Mouse (Mus musculus) CH12.LX (cell line): ENCODE measurements around the gene Ube2i. TPM values are rescaled to one million over a fixed set of nuclear protein-coding genes. Genes with fewer than 3 reads are reported as not detected.

Experiments used
- DNase-seq: peaks from one replicate; pipeline ENCODE4 v3.0.0-alpha.2; 2013; ENCODE audit errors: extremely low read depth
- H3K27ac ChIP-seq: 2 replicates; pipeline ENCODE4 v1.5.1; 2012; ENCODE audit warnings: low read depth, mild to moderate bottlenecking, control low read depth, moderate library complexity; ENCODE audit not compliant: insufficient read depth
- H3K27me3 ChIP-seq: replicated peaks from 2 replicates; pipeline ENCODE3; 2012; ENCODE audit warnings: inconsistent platforms
- H3K36me3 ChIP-seq, 2 experiments: replicated peaks in 1 of 2; 2 replicates each; pipeline versions ENCODE3 to v1.6.1; 2012; ENCODE audit warnings: inconsistent platforms in 1 of 2, low read length in 1 of 2, mild to moderate bottlenecking in 1 of 2, mixed read lengths in 1 of 2, moderate library complexity in 1 of 2; ENCODE audit not compliant: control insufficient read depth in 1 of 2, insufficient read depth in 1 of 2
- H3K4me1 ChIP-seq, 2 experiments: 2 replicates each; pipeline ENCODE4 v1.6.1; 2012; ENCODE audit warnings: inconsistent platforms in 1 of 2, moderate library complexity in 1 of 2; ENCODE audit not compliant: insufficient read depth in 2 of 2, control insufficient read depth in 1 of 2
- H3K4me2 ChIP-seq: 2 replicates; pipeline ENCODE4 v1.6.1; 2012; ENCODE audit warnings: low read depth, mild to moderate bottlenecking, control low read depth; ENCODE audit not compliant: poor library complexity, insufficient read depth, severe bottlenecking
- H3K4me3 ChIP-seq, 3 experiments: fragments of 150-350 bp in 1 of 3; sonication (generic) in 1 of 3; replicated peaks in 1 of 3; 2 replicates each; pipeline versions ENCODE3 to v1.5.1; 2011 to 2012; ENCODE audit warnings: low read depth in 2 of 3, low read length in 2 of 3, mild to moderate bottlenecking in 2 of 3, moderate library complexity in 2 of 3, control low read depth in 1 of 3, improper control_type of control experiment in 1 of 3, inconsistent platforms in 1 of 3, mixed read lengths in 1 of 3; ENCODE audit not compliant: poor library complexity in 1 of 3
- H3K79me2 ChIP-seq: replicated peaks from 2 replicates; pipeline ENCODE4 v1.6.1; 2012; ENCODE audit warnings: mild to moderate bottlenecking, moderate library complexity; ENCODE audit not compliant: control insufficient read depth, poor library complexity, insufficient read depth, severe bottlenecking; ENCODE audit errors: extremely low read depth
- H3K9ac ChIP-seq: 2 replicates; pipeline ENCODE4 v1.6.1; 2012; ENCODE audit warnings: low read depth, mild to moderate bottlenecking, control low read depth, moderate library complexity; ENCODE audit not compliant: insufficient read depth
- H3K9me3 ChIP-seq: replicated peaks from 2 replicates; pipeline ENCODE3; 2012; ENCODE audit warnings: low read length, inconsistent platforms, mixed read lengths
- BHLHE40 ChIP-seq: IDR thresholded peaks from 2 replicates; pipeline ENCODE4 v1.6.1; 2011; ENCODE audit warnings: mild to moderate bottlenecking, low read depth, low read length, improper control_type of control experiment
- CTCF ChIP-seq, 2 experiments: IDR thresholded peaks in 1 of 2; conservative IDR thresholded peaks in 1 of 2; 2 replicates each; pipeline ENCODE4 v1.5.1; 2011 to 2012; ENCODE audit warnings: low read depth in 2 of 2, low read length in 2 of 2, improper control_type of control experiment in 1 of 2, inconsistent platforms in 1 of 2, mild to moderate bottlenecking in 1 of 2, moderate library complexity in 1 of 2
- E2F4 ChIP-seq: IDR thresholded peaks from 2 replicates; pipeline ENCODE4 v1.6.1; 2011; ENCODE audit warnings: low read depth, low read length, improper control_type of control experiment; ENCODE audit not compliant: insufficient replicate concordance
- ELF1 ChIP-seq: IDR thresholded peaks from 2 replicates; pipeline ENCODE4 v1.6.1; 2014; ENCODE audit warnings: low read depth, mild to moderate bottlenecking, inconsistent platforms, low read length, improper control_type of control experiment
- EP300 ChIP-seq: IDR thresholded peaks from 2 replicates; pipeline ENCODE4 v1.6.1; 2011; ENCODE audit warnings: low read length, improper control_type of control experiment
- ETS1 ChIP-seq: conservative IDR thresholded peaks from 2 replicates; pipeline ENCODE4 v1.6.1; 2012; ENCODE audit warnings: low read depth, mild to moderate bottlenecking, inconsistent platforms, low read length, improper control_type of control experiment, moderate library complexity
- IRF4 ChIP-seq: IDR thresholded peaks from 2 replicates; pipeline ENCODE4 v1.6.1; 2014; ENCODE audit warnings: low read depth, mild to moderate bottlenecking, inconsistent platforms, low read length, improper control_type of control experiment
- JUN ChIP-seq: IDR thresholded peaks from 2 replicates; pipeline ENCODE4 v1.6.1; 2011; ENCODE audit warnings: low read depth, mild to moderate bottlenecking, low read length, improper control_type of control experiment, moderate library complexity; ENCODE audit not compliant: insufficient read depth
- JUND ChIP-seq: conservative IDR thresholded peaks from 2 replicates; pipeline ENCODE4 v1.6.1; 2011; ENCODE audit warnings: low read depth, low read length, improper control_type of control experiment
- KAT2A ChIP-seq: IDR thresholded peaks from 2 replicates; pipeline ENCODE4 v1.6.1; 2012; ENCODE audit warnings: low read length, improper control_type of control experiment, inconsistent platforms; ENCODE audit not compliant: insufficient replicate concordance
- MAX ChIP-seq: IDR thresholded peaks from 2 replicates; pipeline ENCODE4 v1.6.1; 2011; ENCODE audit warnings: low read length, improper control_type of control experiment
- MEF2A ChIP-seq: IDR thresholded peaks from 2 replicates; pipeline ENCODE4 v1.6.1; 2014; ENCODE audit warnings: low read depth, mild to moderate bottlenecking, inconsistent platforms, low read length, improper control_type of control experiment, borderline replicate concordance
- MYC ChIP-seq: IDR thresholded peaks from 2 replicates; pipeline ENCODE4 v1.6.1; 2011; ENCODE audit warnings: low read depth, mild to moderate bottlenecking, improper control_type of control experiment, low read length
- NELFE ChIP-seq: IDR thresholded peaks from 2 replicates; pipeline ENCODE4 v1.6.1; 2011; ENCODE audit warnings: low read depth, low read length, improper control_type of control experiment
- POLR2A ChIP-seq: IDR thresholded peaks from 2 replicates; pipeline ENCODE4 v1.6.1; 2011; ENCODE audit warnings: low read depth, mild to moderate bottlenecking, improper control_type of control experiment, low read length
- RCOR1 ChIP-seq: conservative IDR thresholded peaks from 2 replicates; pipeline ENCODE4 v1.6.1; 2012; ENCODE audit warnings: low read depth, mild to moderate bottlenecking, inconsistent platforms, low read length, improper control_type of control experiment
- SIN3A ChIP-seq: IDR thresholded peaks from 2 replicates; pipeline ENCODE4 v1.6.1; 2012; ENCODE audit warnings: low read length, improper control_type of control experiment, inconsistent platforms
- SMC3 ChIP-seq: IDR thresholded peaks from 2 replicates; pipeline ENCODE4 v1.6.1; 2011; ENCODE audit warnings: low read depth, low read length, improper control_type of control experiment
- TBP ChIP-seq: conservative IDR thresholded peaks from 2 replicates; pipeline ENCODE4 v1.6.1; 2011; ENCODE audit warnings: low read depth, low read length, improper control_type of control experiment
- TCF12 ChIP-seq: IDR thresholded peaks from 2 replicates; pipeline ENCODE4 v1.6.1; 2014; ENCODE audit warnings: low read depth, mild to moderate bottlenecking, inconsistent platforms, low read length, improper control_type of control experiment
- UBTF ChIP-seq: IDR thresholded peaks from 2 replicates; pipeline ENCODE4 v1.6.1; 2012; ENCODE audit warnings: low read depth, mild to moderate bottlenecking, inconsistent platforms, low read length, improper control_type of control experiment, moderate library complexity
- ZC3H11A ChIP-seq: IDR thresholded peaks from 2 replicates; pipeline ENCODE4 v1.6.1; 2012; ENCODE audit warnings: low read depth, mild to moderate bottlenecking, inconsistent platforms, low read length, improper control_type of control experiment
- ZNF384 ChIP-seq: IDR thresholded peaks from 2 replicates; pipeline ENCODE4 v1.6.1; 2012; ENCODE audit warnings: low read depth, low read length, improper control_type of control experiment, inconsistent platforms
- dilution Hi-C: fragments of 300-500 bp; cut with MboI; formaldehyde crosslinking; loops from 2 replicates; pipeline ENCODE4 v1.14.3; 2020; ENCODE audit warnings: low sequenced_read_pairs; ENCODE audit not compliant: extremely low pct_unique_long_range_greater_than_20kb, extremely low pct_ligation_motif_present
- in situ Hi-C: fragments of 300-500 bp; cut with MboI; formaldehyde crosslinking; loops from 3 replicates; pipeline ENCODE4 v1.14.3; 2019; ENCODE audit warnings: low sequenced_read_pairs, low pct_ligation_motif_present, low pct_unique_long_range_greater_than_20kb, mixed read lengths
- polyA plus RNA-seq: library from polyadenylated mRNA; unstranded; fragments of >175 nt; gene quantifications from 2 replicates; pipeline ENCODE4 v1.2.1, GENCODE M21; 2012; ENCODE audit warnings: low read depth; ENCODE audit not compliant: insufficient read length
- total RNA-seq, 2 experiments: library from RNA; depleted of rRNA; stranded (reverse); fragments of 300-350 nt in 1 of 2; fragments of >200 nt in 1 of 2; gene quantifications; 2 replicates each; pipeline ENCODE4 v1.2.3; 2012 to 2014

Gene Ube2i
- total and polyA plus RNA-seq, 3 experiments, result 356 to 731 (median 578) TPM

GRCm38 (mm10) chr17:25227991-25228390 is 46.4 kb downstream of the Ube2i start:
- Histone ChIP-seq H3K27ac (no peak overlapping the region), H3K9ac (no peak overlapping the region), H3K27me3 (no peaks in the 10 kb centered on the region), H3K9me3 (no peaks in the 10 kb centered on the region), H3K36me3 (peaks cover 54 to 64% of the 10 kb centered on the region in 2 experiments), H3K4me3 (no peak overlapping the region), H3K4me1 (peaks cover 18 to 47% of the 10 kb centered on the region in 2 experiments), H3K4me2 (no peak overlapping the region), H3K79me2 (peaks cover 9% of the 10 kb centered on the region)
- TF ChIP-seq ELF1 (no peak), MEF2A (no peak)
- in situ Hi-C loops, result no loop called here
- dilution Hi-C loops, result no loop called here
- DNase-seq, result no peak

GRCm38 (mm10) chr17:25225659-25226058 is 48.8 kb downstream of the Ube2i start:
- dilution Hi-C loops, result no loop called here
- DNase-seq, result no peak
- Histone ChIP-seq H3K9me3 (no peaks in the 10 kb centered on the region), H3K79me2 (peaks cover 11% of the 10 kb centered on the region), H3K36me3 (peaks cover 44 to 61% of the 10 kb centered on the region in 2 experiments), H3K9ac (peak overlapping the region; percentile 41; the same call in 1 of the 2 replicates), H3K4me3 (no peak overlapping the region), H3K4me1 (peaks cover 25 to 61% of the 10 kb centered on the region in 2 experiments), H3K27me3 (no peaks in the 10 kb centered on the region), H3K27ac (no peak overlapping the region), H3K4me2 (no peak overlapping the region)
- in situ Hi-C loops, result no loop called here
- TF ChIP-seq JUND (no peak), MYC (no peak), TCF12 (no peak), E2F4 (no peak), IRF4 (no peak), ZNF384 (no peak), SMC3 (no peak)

- peak overlapping the region in 2 of 3 experiments; percentile 34 to 71 for H3K4me3 ChIP-seq
- peak overlapping the region; percentile 93 for H3K4me2 ChIP-seq
- peak overlapping the region; percentile 94 for H3K27ac ChIP-seq
- H3K36me3 ChIP-seq, result peaks cover 37 to 61% of the 10 kb centered on the region in 2 experiments
- H3K79me2 ChIP-seq, result peaks cover 11% of the 10 kb centered on the region
- in situ Hi-C loops, result no loop called here
- no peaks in the 10 kb centered on the region for H3K9me3 ChIP-seq
- H3K27me3 ChIP-seq, result no peaks in the 10 kb centered on the region
- DNase-seq, result peak; percentile 85
- H3K9ac ChIP-seq, result peak overlapping the region; percentile 85
- dilution Hi-C loops, result no loop called here
- TF ChIP-seq BHLHE40 (peak; percentile 82), JUN (no peak), EP300 (no peak), ELF1 (no peak), MAX (no peak), ZC3H11A (no peak), MYC (no peak), UBTF (no peak), TBP (0 out of 2 replicates have a peak, but pooled peaks have one; percentile 25), SIN3A (0 out of 2 replicates have a peak, but pooled peaks have one; percentile 1), NELFE (no peak), ETS1 (peak; percentile 57), E2F4 (no peak), CTCF (conservative IDR thresholded peaks at IDR 0.05 in 1 of 2, IDR thresholded peaks at IDR 0.05 in 1 of 2; ENCODE audit: low read depth in 2 of 2, low read length in 2 of 2) (peak in 1 of 2 experiments; percentile 19; a peak in 1 of 4 replicates), RCOR1 (no peak), POLR2A (peak; percentile 44), KAT2A (no peak)
- H3K4me1 ChIP-seq, result peaks cover 27 to 66% of the 10 kb centered on the region in 2 experiments
Observed at GRCm38 (mm10) chr17:25224586-25225222, 49.7 kb downstream of the Ube2i start.
